Mouse (Mus musculus) frontal cortex, adult 2 months (tissue): ENCODE results near the gene Birc6. TPM values are rescaled to one million over a fixed set of nuclear protein-coding genes. Genes with fewer than 3 reads are reported as not detected.

ENCODE experiments used
- DNase-seq, 2 experiments: peaks; one replicate each; pipeline ENCODE4 v3.0.0; 2022; ENCODE audit warnings: low spot score in 1 of 2; ENCODE audit errors: extremely low spot score in 1 of 2
- polyA plus RNA-seq: library from polyadenylated mRNA; depleted of rRNA; stranded (reverse); fragments of >200 nt; gene quantifications from 2 replicates; pipeline ENCODE4 v1.2.3, GENCODE M21; 2012; rRNA removed

Gene Birc6
- polyA plus RNA-seq, 1 experiment: 88.3 TPM

DNA sequence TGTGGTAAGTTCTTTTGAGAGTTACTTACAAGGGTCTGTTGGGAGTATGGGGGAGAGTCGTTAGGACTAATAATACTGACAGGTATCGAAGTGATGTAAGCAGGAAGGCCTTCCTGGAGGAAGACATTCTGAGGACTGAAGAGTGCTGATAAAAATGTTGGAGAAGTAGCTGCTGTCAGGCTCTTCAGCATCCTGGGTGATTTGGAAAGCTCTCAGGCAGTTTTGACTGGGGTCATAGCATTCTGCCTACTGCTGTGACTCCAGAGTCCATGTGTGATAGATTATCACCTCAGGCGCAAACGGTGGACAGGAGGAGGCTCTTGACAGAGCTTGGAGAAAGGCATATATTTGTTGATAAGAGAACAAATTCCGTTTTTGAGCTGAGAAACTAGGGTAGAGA lies 177.4 kb downstream of the Birc6 start:
- DNase-seq: no peak

DNA sequence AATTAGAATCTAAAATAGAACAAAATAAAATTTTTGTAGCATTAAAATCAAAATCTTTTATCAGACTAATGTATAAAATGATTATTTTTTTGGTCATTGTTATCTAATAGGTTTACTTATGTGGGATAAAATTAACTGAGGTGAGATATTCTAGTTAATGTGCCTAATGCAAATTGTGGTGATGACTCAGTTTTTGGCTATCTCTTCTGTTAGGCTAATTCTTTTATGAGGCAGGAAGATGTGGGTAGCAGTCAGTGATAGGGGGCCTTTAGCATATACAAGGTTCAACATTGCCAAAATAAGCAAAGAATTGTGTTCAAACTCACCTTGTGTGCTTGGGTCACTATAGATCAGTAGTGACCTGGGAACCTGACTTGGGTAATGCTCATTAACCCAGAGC lies 178.5 kb downstream of the Birc6 start:
- DNase-seq: no peak

- no peak for DNase-seq
These were observed 179.6 kb downstream of the Birc6 start for GRCm38 (mm10) chr17:74707637-74708152.

GRCm38 (mm10) chr17:74710731-74711130 lies 182.6 kb downstream of the Birc6 start:
- DNase-seq: no peak

- DNase-seq: no peak
These were observed 183.5 kb downstream of the Birc6 start for GRCm38 (mm10) chr17:74711627-74712026.

DNA sequence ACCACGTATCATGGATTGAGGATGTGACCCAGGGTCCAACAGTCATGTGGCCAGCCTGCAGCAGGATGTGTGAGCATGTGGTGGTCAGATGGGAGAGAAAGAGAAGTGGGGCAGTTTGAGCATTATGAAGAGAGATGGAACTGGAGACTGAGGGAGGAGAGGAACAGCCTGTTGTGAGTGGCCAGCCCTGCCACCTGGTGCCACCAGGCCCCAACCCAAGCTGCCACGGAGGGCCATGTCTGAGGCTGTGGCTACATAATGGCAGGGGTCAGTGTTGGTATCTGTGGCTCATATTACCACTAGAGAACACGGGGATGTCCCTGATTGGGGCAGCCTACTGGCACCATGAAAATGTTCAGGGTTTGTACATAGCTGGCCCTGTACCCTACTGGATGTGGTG lies 187.0 kb downstream of the Birc6 start:
- no peak for DNase-seq

- no peak for DNase-seq
These were observed 187.6 kb downstream of the Birc6 start for GRCm38 (mm10) chr17:74715724-74716123.

GRCm38 (mm10) chr17:74716643-74717042 lies 188.5 kb downstream of the Birc6 start:
- DNase-seq: no peak

DNA sequence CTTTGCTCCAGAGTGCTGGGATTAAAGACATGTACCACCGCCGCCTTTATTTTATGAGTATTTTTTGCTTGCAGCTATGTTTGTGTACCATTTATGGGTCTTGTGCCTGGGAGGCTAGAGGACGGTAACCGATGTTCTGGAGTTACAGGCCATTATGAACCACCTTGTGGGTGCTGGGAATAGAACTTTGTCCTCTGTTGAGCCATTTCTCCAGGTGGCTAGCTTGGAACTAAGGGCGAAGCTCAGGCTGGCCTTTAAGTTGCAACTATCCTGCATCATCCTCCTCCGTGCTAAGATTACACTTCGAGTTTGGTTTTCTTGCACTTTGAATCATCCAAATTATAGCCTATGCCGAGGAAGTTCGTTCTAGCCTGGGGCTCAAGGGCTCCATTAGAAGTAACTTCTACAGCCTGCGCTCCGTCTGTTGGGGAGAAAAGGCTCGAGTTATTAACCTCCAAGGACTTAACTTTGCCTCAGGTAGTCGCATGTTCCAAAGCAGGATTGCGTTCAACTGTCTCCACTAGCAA lies 189.1 kb downstream of the Birc6 start:
- DNase-seq: no peak

GRCm38 (mm10) chr17:74717618-74718151 lies 189.6 kb downstream of the Birc6 start, which contains the start of gene Ttc27:
Ttc27 (plus strand) TSS chr17:74717732.
- peak; percentile 93 to 99 for DNase-seq

GRCm38 (mm10) chr17:74732872-74733271 lies 204.8 kb downstream of the Birc6 start:
- no peak for DNase-seq

- no peak for DNase-seq
These were observed 207.3 kb downstream of the Birc6 start for GRCm38 (mm10) chr17:74735392-74735791.

GRCm38 (mm10) chr17:74749659-74750058 lies 221.6 kb downstream of the Birc6 start:
- no peak for DNase-seq

- DNase-seq: peak in 1 of 2 experiments; percentile 34
These were observed 222.9 kb downstream of the Birc6 start for GRCm38 (mm10) chr17:74751026-74751425.

Other genes starting within 250 kb of the Birc6 start
- 51.8 and 58.4 TPM in 2 replicates for gene Memo1, start 232.8 kb upstream of the Birc6 start, polyA plus RNA-seq
- gene Dpy30, start 204.4 kb upstream of the Birc6 start, polyA plus RNA-seq: 71.9 and 86.0 TPM in 2 replicates
- 28.9 and 29.3 TPM in 2 replicates for gene Spast, start 189.3 kb upstream of the Birc6 start, polyA plus RNA-seq
- gene Slc30a6, start 132.7 kb upstream of the Birc6 start, polyA plus RNA-seq: 21.7 and 23.5 TPM in 2 replicates
- gene Nlrc4, start 69.2 kb upstream of the Birc6 start, polyA plus RNA-seq: 0.08 and 0.18 TPM in 2 replicates
- 38.6 and 41.4 TPM in 2 replicates for gene Yipf4, start 38.8 kb upstream of the Birc6 start, polyA plus RNA-seq
- gene Ttc27, start 189.4 kb downstream of the Birc6 start, polyA plus RNA-seq: 13.0 and 13.5 TPM in 2 replicates